Mouse (Mus musculus): ENCODE measurements around the gene Rnf39. TPM values are rescaled to one million over a fixed set of nuclear protein-coding genes. Genes with fewer than 3 reads are reported as not detected.

The Rnf39 gene
- total and polyA plus RNA-seq, 2 experiments = 3.5 to 11.9 TPM

DNA sequence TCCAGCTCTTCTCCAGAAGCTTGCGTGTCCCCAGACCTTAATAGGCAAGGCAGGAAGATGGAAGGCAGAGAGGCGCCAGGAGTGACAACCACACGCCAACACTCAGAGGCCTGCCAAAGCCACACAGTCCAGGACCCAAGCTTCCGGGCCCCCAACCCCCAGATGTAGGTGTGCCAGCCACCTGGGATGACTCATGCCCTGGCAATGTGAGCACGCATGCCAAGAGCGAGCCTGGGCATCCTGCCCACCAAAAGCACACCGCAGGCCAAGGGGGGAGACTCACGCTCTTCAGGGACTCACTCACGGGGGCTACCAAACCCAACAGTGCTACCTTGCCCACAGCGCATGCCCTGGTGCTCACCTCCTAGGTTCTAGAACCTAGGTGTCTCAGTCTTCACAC is 327 bp upstream of the Rnf39 start:
- peaks cover 5% of the 10 kb centered on the region; the same call in 1 of the 2 replicates for H3K79me2 ChIP-seq (ENCODE audit: control insufficient read depth, insufficient read depth, low read length)
- peak; percentile 85 for DNase-seq (ENCODE audit: extremely low read depth, low read depth, low spot score)
- peak overlapping the region; percentile 55 for H3K4me3 ChIP-seq (ENCODE audit: insufficient read depth, low read depth, low read length)
- 12% methylated on average over 10 of the region's 10 CpGs for WGBS
- H3K4me1 ChIP-seq (ENCODE audit: control insufficient read depth, insufficient read depth, low read length) = peaks cover 5% of the 10 kb centered on the region
- H3K36me3 ChIP-seq (ENCODE audit: control insufficient read depth, insufficient read depth, low read length) = peaks cover 2% of the 10 kb centered on the region; the same call in 1 of the 2 replicates
- TF ChIP-seq POLR2A (IDR thresholded peaks at IDR 0.05; ENCODE audit: extremely low read depth, insufficient read depth, low read length) = no peak
- TF ChIP-seq CTCF (IDR thresholded peaks at IDR 0.05; ENCODE audit: low read depth, low read length) = no peak
- H3K9ac ChIP-seq (ENCODE audit: low read depth, low read length) = peak overlapping the region; percentile 61
- no peaks in the 10 kb centered on the region for H3K27me3 ChIP-seq (ENCODE audit: control insufficient read depth, insufficient read depth, low read length)
- H3K27ac ChIP-seq (replicated peaks; ENCODE audit: insufficient read depth, low read depth, low read length) = peak overlapping the region; percentile 96

DNA sequence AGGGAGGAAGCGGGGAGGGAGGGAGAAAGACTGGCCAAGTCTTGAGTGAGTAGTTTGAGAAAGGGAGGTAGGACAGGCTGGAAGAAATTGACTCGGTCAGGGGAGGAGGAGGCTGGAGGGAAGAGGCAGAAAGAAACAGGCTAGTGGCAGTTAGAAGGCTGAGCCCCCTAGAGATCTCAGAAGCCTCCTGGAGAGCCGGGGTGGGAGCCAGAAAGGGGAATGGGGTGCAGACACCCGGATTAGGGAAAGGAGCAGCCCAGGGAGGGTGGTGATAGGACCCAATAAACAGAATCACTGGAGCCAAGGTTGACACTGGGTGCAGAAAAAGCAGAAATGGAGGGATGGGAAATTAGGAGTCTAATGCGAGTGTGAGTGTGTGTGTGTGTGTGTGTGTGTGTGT is 973 bp downstream of the Rnf39 start:
- peaks cover 2% of the 10 kb centered on the region; the same call in 1 of the 2 replicates for H3K36me3 ChIP-seq (ENCODE audit: control insufficient read depth, insufficient read depth, low read length)
- H3K27me3 ChIP-seq (ENCODE audit: control insufficient read depth, insufficient read depth, low read length) = no peaks in the 10 kb centered on the region
- H3K79me2 ChIP-seq (ENCODE audit: control insufficient read depth, insufficient read depth, low read length) = peaks cover 5% of the 10 kb centered on the region; the same call in 1 of the 2 replicates
- TF ChIP-seq POLR2A (IDR thresholded peaks at IDR 0.05; ENCODE audit: extremely low read depth, insufficient read depth, low read length) (no peak), CTCF (IDR thresholded peaks at IDR 0.05; ENCODE audit: low read depth, low read length) (no peak)
- no peak overlapping the region for H3K27ac ChIP-seq (replicated peaks; ENCODE audit: insufficient read depth, low read depth, low read length)
- peak overlapping the region; percentile 92 for H3K9ac ChIP-seq (ENCODE audit: low read depth, low read length)
- H3K4me1 ChIP-seq (ENCODE audit: control insufficient read depth, insufficient read depth, low read length) = peaks cover 5% of the 10 kb centered on the region
- DNase-seq (ENCODE audit: extremely low read depth, low read depth, low spot score) = no peak
- 35% methylated on average over 5 of the region's 5 CpGs for WGBS
- H3K4me3 ChIP-seq (ENCODE audit: insufficient read depth, low read depth, low read length) = peak overlapping the region; percentile 73

DNA sequence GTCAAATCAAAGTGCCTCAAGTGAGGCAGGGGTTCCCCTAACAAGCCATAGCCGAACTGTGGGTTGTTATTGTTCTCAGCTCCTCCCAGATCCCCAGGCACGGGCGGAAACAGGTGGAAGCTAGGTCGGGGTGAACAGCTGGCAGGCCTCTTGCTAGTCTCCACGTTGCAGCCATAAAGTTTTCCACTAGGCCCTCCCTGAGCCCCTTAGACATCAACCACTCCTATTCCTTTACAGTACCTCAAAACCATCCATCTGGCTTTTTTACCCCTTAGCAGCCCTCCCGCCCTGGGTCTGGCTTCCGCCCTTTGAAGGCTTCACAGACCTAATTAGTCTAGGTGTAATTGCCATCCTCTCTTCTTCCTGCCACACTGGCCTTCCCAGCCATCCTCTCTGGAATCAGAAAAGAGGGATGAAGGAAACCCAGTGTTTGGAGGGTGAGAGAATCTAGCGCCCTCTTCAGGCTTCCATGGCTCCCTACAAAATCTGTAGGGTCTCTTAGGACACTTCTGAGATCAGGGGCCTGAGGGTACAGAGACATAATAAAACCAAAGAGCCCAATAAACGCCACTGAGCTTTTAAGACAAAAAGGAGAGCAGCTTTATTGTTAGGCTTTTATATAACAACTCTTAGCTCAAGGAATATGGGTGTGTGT is 1.5 kb downstream of the Rnf39 start:
- peaks cover 4% of the 10 kb centered on the region; the same call in 1 of the 2 replicates for H3K36me3 ChIP-seq (ENCODE audit: control insufficient read depth, insufficient read depth, low read length)
- peak overlapping the region; percentile 92 for H3K9ac ChIP-seq (ENCODE audit: low read depth, low read length)
- WGBS = 46% methylated on average over 9 of the region's 9 CpGs
- H3K4me3 ChIP-seq (ENCODE audit: insufficient read depth, low read depth, low read length) = peak overlapping the region; percentile 73; the same call in 1 of the 2 replicates
- H3K4me1 ChIP-seq (ENCODE audit: control insufficient read depth, insufficient read depth, low read length) = peaks cover 5% of the 10 kb centered on the region
- DNase-seq (ENCODE audit: extremely low read depth, low read depth, low spot score) = peak; percentile 6
- H3K27me3 ChIP-seq (ENCODE audit: control insufficient read depth, insufficient read depth, low read length) = no peaks in the 10 kb centered on the region
- TF ChIP-seq CTCF (IDR thresholded peaks at IDR 0.05; ENCODE audit: low read depth, low read length) = no peak
- no peak for TF ChIP-seq POLR2A (IDR thresholded peaks at IDR 0.05; ENCODE audit: extremely low read depth, insufficient read depth, low read length)
- peaks cover 5% of the 10 kb centered on the region; the same call in 1 of the 2 replicates for H3K79me2 ChIP-seq (ENCODE audit: control insufficient read depth, insufficient read depth, low read length)
- H3K27ac ChIP-seq (replicated peaks; ENCODE audit: insufficient read depth, low read depth, low read length) = no peak overlapping the region

DNA sequence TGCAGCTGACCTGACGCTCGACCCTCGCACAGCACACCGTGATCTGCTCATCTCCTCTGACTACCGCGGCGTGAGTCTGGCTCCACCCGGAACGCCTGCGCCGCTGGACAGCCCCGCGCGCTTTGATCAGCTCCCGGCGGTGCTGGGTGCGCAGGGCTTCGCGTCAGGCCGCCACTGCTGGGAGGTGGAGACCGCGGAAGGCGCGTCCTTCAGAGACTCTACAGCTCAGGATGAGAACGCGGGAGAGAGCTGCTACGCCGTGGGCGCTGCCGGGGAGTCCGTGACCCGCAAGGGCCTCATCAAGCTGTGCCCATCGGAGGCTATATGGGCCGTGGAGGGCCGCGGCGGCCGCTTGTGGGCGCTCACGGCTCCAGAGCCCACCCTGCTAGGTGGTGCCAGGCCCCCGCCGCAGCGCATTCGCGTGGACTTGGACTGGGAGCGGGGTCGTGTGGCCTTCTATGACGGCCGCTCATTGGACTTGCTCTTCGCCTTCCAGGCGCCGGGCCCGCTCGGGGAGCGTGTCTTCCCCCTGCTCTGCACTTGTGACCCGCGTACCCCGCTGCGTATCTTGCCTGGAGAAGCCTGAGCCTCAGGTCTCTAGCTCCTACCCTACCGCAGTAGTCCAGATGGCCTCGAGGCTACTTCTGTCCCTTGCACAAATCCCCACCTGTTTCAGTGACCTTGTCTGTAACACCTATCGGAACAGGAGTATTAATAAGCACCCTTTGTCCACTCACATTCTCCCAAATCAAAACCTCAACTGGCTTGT is 4.5 kb downstream of the Rnf39 start:
- Histone ChIP-seq H3K36me3 (ENCODE audit: control insufficient read depth, insufficient read depth, low read length) (peaks cover 4% of the 10 kb centered on the region; the same call in 1 of the 2 replicates), H3K27ac (replicated peaks; ENCODE audit: insufficient read depth, low read depth, low read length) (no peak overlapping the region), H3K4me1 (ENCODE audit: control insufficient read depth, insufficient read depth, low read length) (peaks cover 5% of the 10 kb centered on the region), H3K4me3 (ENCODE audit: insufficient read depth, low read depth, low read length) (peak overlapping the region; percentile 46), H3K79me2 (ENCODE audit: control insufficient read depth, insufficient read depth, low read length) (peaks cover 5% of the 10 kb centered on the region; the same call in 1 of the 2 replicates), H3K27me3 (ENCODE audit: control insufficient read depth, insufficient read depth, low read length) (no peaks in the 10 kb centered on the region), H3K9ac (ENCODE audit: low read depth, low read length) (peak overlapping the region; percentile 45)
- TF ChIP-seq POLR2A (IDR thresholded peaks at IDR 0.05; ENCODE audit: extremely low read depth, insufficient read depth, low read length) = no peak
- no peak for TF ChIP-seq CTCF (IDR thresholded peaks at IDR 0.05; ENCODE audit: low read depth, low read length)
- 43% methylated on average over 55 of the region's 62 CpGs for WGBS
- DNase-seq (ENCODE audit: extremely low read depth, low read depth, low spot score) = no peak

DNA sequence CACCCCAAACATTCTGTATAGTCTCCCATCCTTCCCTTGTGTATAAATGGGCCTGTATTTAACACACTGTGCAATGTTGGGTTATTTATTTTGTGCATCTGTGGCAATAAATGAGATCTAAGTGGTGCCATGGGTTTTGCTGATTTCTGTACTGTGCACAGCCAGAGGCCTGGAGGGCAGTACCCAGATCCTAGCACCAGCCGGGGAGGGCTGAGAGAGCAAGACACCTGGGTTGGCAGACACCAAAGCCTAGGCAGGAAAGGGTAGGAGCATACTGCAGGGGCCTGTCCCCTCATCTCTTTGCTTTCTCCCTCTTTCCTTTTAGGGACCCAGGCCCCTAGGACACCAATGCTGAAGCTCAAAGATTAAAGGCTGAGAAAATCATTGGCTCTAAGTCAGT is 5.6 kb downstream of the Rnf39 start:
- TF ChIP-seq CTCF (IDR thresholded peaks at IDR 0.05; ENCODE audit: low read depth, low read length) (no peak), POLR2A (IDR thresholded peaks at IDR 0.05; ENCODE audit: extremely low read depth, insufficient read depth, low read length) (no peak)
- H3K4me3 ChIP-seq (ENCODE audit: insufficient read depth, low read depth, low read length) = no peak overlapping the region
- no peaks in the 10 kb centered on the region; the same call in 1 of the 2 replicates for H3K79me2 ChIP-seq (ENCODE audit: control insufficient read depth, insufficient read depth, low read length)
- no peak for DNase-seq (ENCODE audit: extremely low read depth, low read depth, low spot score)
- H3K27me3 ChIP-seq (ENCODE audit: control insufficient read depth, insufficient read depth, low read length) = no peaks in the 10 kb centered on the region
- WGBS = 88% methylated on average over 1 of the region's 1 CpGs
- no peak overlapping the region for H3K9ac ChIP-seq (ENCODE audit: low read depth, low read length)
- peaks cover 4% of the 10 kb centered on the region; the same call in 1 of the 2 replicates for H3K36me3 ChIP-seq (ENCODE audit: control insufficient read depth, insufficient read depth, low read length)
- no peak overlapping the region for H3K27ac ChIP-seq (replicated peaks; ENCODE audit: insufficient read depth, low read depth, low read length)
- peaks cover 5% of the 10 kb centered on the region for H3K4me1 ChIP-seq (ENCODE audit: control insufficient read depth, insufficient read depth, low read length)
